Mouse (Mus musculus): ENCODE results near the gene Nop16.

DNA sequence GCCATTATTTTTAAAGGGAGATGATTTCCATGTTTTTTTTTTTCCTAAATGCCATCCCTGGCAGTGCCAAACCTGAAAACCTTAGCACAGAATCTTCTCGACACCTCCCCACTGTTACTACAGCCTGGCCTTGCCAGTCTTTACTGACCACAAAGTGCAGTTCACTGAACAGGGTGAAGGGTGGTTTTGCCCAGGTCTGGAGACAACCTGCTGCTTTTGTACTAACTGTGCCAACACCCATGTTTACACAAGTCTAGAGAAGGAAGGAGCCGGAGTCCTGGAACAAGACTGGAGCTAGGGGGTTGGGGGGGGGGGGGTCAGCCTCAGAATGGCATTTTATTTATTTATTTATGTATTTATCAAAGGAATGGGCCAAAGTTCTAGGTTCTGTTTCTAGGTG, 8.5 kb downstream of the Nop16 start:
- TF ChIP-seq CTCF (conservative IDR thresholded peaks at IDR 0.05; ENCODE audit: low read length) (no peak), POU5F1 (IDR thresholded peaks at IDR 0.05; ENCODE audit: borderline replicate concordance, low read length) (no peak), NANOG (IDR thresholded peaks at IDR 0.05; ENCODE audit: borderline replicate concordance, low read length) (no peak)
